Mouse (Mus musculus) lung, postnatal 0 days (tissue): Measurements from ENCODE around the gene Csrp3.

Experiments
- CTCF ChIP-seq: IDR thresholded peaks from 2 replicates; pipeline ENCODE4 v1.5.1; 2016; ENCODE audit warnings: antibody characterized with exemption, mild to moderate bottlenecking
- EP300 ChIP-seq: IDR thresholded peaks from 2 replicates; pipeline ENCODE4 v1.6.1; 2016; ENCODE audit warnings: antibody characterized with exemption, mild to moderate bottlenecking, control low read depth

DNA sequence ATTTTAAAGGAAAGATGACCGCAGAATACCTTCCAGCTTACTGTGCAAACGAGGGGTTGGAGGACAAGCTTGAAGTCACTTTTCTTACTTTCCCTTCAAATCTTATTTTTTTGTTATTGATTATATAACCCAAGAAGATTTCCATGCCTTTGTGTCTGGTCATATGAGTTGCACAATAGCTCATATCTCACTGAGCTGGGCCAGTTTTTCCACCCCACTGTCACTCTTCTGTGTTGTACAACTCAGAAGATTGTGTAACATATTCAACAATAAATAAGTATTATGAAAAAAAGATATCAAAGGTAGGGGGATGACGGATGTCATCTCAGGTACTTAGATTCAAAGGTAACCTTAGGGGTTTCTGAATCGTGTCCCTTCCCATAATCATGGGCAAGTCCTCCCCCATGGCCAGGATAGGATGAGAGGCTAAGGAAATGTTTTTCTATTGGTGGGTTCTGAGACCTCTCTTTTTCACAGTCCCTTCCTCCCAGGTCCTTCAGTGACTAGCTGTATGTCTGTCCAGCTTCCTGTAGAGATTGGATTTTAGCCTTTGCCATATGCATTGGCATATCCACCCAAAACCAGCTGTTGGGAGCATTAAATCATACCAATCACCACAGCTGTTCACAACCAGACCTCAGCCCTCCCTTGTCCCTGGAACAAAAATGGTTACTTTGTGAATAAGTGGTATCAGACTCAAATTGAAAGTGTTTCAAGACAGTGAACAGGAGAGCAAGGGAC, 35.9 kb upstream of the Csrp3 start:
- TF ChIP-seq CTCF, result no peak
- TF ChIP-seq EP300, result no peak
